Mouse (Mus musculus) left cerebral cortex, adult 6 months (tissue): Measurements from ENCODE around the gene Misp. TPM values are rescaled to one million over a fixed set of nuclear protein-coding genes. Genes with fewer than 3 reads are reported as not detected.

Source experiments
- long read RNA-seq, 2 experiments: library from polyadenylated mRNA; unstranded; transcript quantifications; one replicate each; pipeline ENCODE4 v2.0.0; 2019 to 2020
- polyA plus RNA-seq: library from polyadenylated mRNA; unstranded; fragments of <200 nt; fragmentation: Nextera tagmentation; gene quantifications from 2 replicates; pipeline ENCODE4 v1.2.3, GENCODE M21; 2021

The Misp gene
- polyA plus RNA-seq: 0.13 and 0.25 TPM in 2 replicates
- long read RNA-seq, experiment 1, partial matches to known transcripts: 1 of 1 reads
- long read RNA-seq, experiment 1, other reads (novel, unspliced or antisense): 0 of 1 reads
- long read RNA-seq, experiment 2: 0 reads

DNA sequence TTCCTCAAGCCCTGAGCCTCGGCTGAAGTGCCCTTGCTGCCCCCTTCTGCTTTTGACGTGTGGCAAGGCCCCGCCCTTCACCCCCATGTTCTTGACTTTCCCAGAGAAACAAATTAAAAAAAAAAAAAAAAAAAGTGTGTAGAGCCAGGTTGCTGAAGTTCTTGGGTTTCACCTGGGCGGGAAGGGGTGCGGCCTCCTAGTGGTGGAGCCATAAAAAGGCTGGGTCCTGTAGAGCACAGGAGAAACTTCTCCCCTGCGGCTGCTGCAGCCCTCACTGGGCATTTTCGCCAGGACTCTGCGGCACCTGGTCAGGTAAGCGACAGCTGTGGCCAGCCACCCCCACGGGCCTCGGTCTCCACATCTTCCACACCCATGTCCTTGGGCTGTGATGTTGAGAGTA lies at the start of gene Misp:
Misp (plus strand) TSS at position 208 of the 400 bp plus-strand sequence.

DNA sequence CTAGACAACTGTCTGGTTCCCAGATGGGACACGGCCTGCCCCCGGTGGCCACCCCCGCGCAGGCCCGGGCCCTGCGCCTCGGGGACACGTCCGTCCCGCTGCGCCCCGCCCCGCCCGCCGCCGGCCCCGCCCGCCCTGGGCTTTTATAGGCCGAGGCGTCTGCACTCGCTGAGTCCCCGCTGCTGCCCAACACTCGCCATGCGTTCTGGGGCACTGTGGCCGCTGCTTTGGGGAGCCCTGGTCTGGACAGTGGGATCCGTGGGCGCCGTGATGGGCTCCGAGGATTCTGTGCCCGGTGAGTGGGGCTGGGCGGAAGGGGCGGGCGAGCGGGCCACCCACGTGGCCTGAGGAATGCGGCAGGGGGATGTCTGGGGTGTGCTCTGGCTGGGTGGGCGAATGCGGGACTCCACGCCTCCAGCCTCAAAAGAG lies 43.7 kb upstream of the Misp start, which contains the start of gene Fstl3:
Fstl3 (plus strand) TSS at position 170 of the 429 bp plus-strand sequence.

DNA sequence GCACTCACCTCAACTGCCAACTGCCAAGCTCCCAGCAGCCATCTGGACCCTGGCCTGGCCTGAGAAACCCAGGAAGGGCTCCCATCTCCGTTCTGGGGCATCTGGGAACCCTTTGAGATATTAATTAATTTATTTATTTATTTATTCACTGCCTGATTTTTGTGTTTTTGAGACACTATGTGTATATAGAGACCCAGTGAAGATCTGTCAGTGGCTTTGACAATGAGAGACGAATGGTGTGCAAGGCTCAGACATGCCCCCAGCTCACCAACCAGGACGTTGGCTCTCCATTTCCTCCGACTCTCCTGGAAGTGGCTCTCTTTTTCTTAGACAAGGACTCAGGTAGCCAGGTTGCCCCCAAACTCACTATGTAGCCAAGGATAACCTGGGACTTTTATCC lies 29.9 kb upstream of the Misp start, which contains the start of gene Prss57:
Prss57 (minus strand) TSS at position 101 of the 400 bp plus-strand sequence.

DNA sequence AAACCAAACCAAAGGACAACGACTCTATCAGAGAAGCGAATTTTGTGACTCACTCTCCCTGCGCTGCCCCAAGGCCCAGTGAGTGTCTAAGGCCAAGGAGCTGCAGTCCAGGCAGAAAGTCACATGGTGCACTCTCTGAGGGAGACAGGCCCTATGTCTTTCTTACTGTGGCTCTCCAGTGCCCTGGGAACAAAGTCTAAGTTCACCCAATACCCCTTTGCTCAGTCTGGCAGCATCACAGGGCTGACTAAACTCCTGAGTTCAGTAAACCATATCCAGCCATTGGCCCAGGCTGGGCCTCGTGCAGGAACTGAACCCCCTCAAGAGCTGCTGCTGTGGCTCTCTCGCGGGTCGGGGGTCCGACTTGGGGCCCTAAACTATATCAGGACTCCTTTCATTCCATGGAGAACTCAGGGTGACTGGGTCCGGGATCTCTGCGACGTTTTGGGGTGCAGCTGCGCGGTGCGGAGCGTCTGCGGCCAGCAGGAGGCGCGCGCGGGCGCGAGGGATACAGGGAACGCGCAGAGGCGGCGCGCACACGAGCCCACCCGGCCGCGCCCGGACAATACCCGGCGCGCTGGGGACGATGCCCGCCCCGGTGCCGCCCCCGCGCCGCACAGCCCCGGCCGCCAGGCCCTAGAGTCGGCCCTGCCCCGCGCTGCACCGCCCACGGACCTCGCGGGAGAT lies 27.6 kb upstream of the Misp start, which contains the start of gene Palm:
Palm (plus strand) TSS at position 522 of the 687 bp plus-strand sequence.

DNA sequence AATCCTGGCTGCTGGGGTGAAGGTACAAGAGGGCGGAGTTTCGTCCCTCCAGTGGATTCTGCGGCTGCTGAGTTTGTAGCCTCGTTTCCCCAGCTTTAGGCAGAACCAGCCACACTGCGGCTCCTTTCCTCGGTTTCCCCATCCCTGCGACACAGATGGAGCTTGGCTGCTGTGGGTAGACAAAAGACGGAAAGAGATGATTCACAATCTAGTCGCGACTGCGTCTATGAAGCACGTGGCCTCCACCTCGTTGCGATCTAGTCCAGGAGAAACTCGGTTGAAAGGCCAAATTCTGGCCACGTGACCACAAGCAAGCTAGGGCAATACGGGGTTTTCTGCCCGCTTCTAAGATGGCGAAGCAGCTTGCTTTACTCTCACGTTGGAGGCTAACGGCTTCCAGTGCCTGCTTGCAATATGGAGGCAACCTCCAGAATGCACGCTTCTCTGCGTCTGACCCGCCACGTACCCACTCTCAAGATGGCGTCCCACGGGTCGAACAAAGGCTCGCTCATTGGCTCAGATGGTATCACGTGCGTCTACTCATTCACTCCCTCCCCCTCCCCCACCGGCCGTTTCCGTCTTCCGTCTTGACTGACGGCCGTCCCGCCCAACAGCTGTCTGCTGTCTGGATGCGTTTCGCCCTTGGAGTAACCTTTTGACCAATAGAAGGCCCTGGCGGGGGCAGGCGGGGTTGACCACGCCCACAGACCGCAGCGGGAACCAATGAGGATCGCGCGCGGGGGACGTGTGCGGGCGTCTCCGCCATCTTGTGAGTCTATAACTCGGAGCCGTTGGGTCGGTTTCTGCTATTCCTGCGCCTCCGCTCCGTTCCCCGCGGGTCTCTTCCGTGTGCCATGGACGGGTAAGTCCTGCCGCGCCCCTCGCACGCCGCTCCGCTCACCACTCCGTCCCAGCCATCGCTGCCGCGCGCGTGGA lies 33.3 kb downstream of the Misp start, which contains the start of gene Ptbp1:
Ptbp1 (plus strand) TSS at position 568 of the 936 bp plus-strand sequence.

DNA sequence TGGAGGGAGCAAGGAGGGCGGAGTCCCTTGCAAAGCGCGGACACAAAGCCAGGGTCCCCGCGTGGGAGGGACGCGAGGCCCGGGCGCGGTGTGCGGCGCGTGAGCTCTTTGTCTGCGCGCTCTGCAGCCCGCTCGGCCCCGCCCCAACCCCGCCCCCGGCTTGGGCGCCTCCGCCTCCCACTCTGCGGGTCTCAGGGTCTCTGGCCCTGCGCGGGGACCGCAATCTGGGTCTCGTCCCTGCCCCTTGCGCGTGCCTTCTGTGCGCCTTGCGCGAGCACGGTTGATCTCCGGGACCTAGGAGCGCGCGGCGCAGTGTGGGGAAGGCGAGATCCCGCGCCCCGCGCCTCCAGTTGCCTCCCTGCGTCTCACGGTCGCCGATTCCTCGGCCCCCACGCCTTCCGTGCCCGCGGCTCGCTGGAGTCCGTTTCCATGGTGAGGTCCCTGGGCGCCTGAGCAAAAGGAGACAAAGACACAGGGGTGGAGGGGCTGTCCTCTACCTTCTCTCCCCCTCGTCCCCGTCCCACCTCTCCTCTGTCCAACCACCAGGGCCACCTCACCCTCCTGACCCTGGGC lies 53.6 kb downstream of the Misp start, which contains the start of the genes Prtn3 and Plppr3:
Prtn3 (plus strand) TSS at position 187 of the 573 bp plus-strand sequence.
Plppr3 (minus strand) TSS at position 345 of the 573 bp plus-strand sequence.

Other genes with a start within 250 kb of the Misp start
- 1.4 and 2.3 TPM in 2 replicates for gene Theg, start 233.7 kb upstream of the Misp start, polyA plus RNA-seq
- 0.83 and 1.3 TPM in 2 replicates for gene C2cd4c, start 207.0 kb upstream of the Misp start, polyA plus RNA-seq
- 2.0 and 14.5 TPM in 2 replicates for gene Shc2, start 183.1 kb upstream of the Misp start, polyA plus RNA-seq
- 0.27 and 0.31 TPM in 2 replicates for gene Odf3l2, start 175.3 kb upstream of the Misp start, polyA plus RNA-seq
- not detected in 2 replicates for gene Madcam1, start 156.4 kb upstream of the Misp start, polyA plus RNA-seq
- gene Tpgs1, start 151.6 kb upstream of the Misp start, polyA plus RNA-seq: 153 and 198 TPM in 2 replicates
- gene Cdc34, start 138.8 kb upstream of the Misp start, polyA plus RNA-seq: 20.2 and 34.0 TPM in 2 replicates
- gene Gzmm, start 132.0 kb upstream of the Misp start, polyA plus RNA-seq: 0.33 and 0.59 TPM in 2 replicates
- 1,192 and 1,209 TPM in 2 replicates for gene Bsg, start 116.5 kb upstream of the Misp start, polyA plus RNA-seq
- gene Hcn2, start 104.4 kb upstream of the Misp start, polyA plus RNA-seq: 2.8 and 11.0 TPM in 2 replicates
- gene Polrmt, start 74.4 kb upstream of the Misp start, polyA plus RNA-seq: 16.1 and 23.3 TPM in 2 replicates
- gene Fgf22, start 65.9 kb upstream of the Misp start, polyA plus RNA-seq: 5.9 and 7.2 TPM in 2 replicates
- 8.2 and 82.8 TPM in 2 replicates for gene Rnf126, start 54.0 kb upstream of the Misp start, polyA plus RNA-seq
- gene Fstl3, start 43.7 kb upstream of the Misp start, polyA plus RNA-seq: 1.2 and 1.8 TPM in 2 replicates
- 1.1 and 2.3 TPM in 2 replicates for gene Prss57, start 30.0 kb upstream of the Misp start, polyA plus RNA-seq
- gene Palm, start 27.4 kb upstream of the Misp start, polyA plus RNA-seq: 53.6 and 165 TPM in 2 replicates
- gene Ptbp1, start 33.4 kb downstream of the Misp start, polyA plus RNA-seq: 15.2 and 16.7 TPM in 2 replicates
- 5.8 and 7.2 TPM in 2 replicates for gene Prtn3, start 53.5 kb downstream of the Misp start, polyA plus RNA-seq
- gene Plppr3, start 53.6 kb downstream of the Misp start, polyA plus RNA-seq: 33.9 and 47.5 TPM in 2 replicates
- gene Elane, start 65.3 kb downstream of the Misp start, polyA plus RNA-seq: not detected in 2 replicates
- gene Cfd, start 69.9 kb downstream of the Misp start, polyA plus RNA-seq: not detected in 2 replicates
- gene Med16, start 87.9 kb downstream of the Misp start, polyA plus RNA-seq: 30.8 and 51.7 TPM in 2 replicates
- gene Gm26602, start 89.9 kb downstream of the Misp start, polyA plus RNA-seq: not detected in 2 replicates
- 4.6 and 5.7 TPM in 2 replicates for gene Kiss1r, start 96.0 kb downstream of the Misp start, polyA plus RNA-seq
- 220 and 307 TPM in 2 replicates for gene R3hdm4, start 100.2 kb downstream of the Misp start, polyA plus RNA-seq
- 1.3 and 1.9 TPM in 2 replicates for gene Arid3a, start 106.1 kb downstream of the Misp start, polyA plus RNA-seq
- gene Wdr18, start 139.2 kb downstream of the Misp start, polyA plus RNA-seq: 71.4 and 97.3 TPM in 2 replicates
- gene Grin3b, start 149.7 kb downstream of the Misp start, polyA plus RNA-seq: 0.11 and 0.25 TPM in 2 replicates
- 15.5 and 16.3 TPM in 2 replicates for gene Tmem259, start 163.3 kb downstream of the Misp start, polyA plus RNA-seq
- gene Cnn2, start 167.6 kb downstream of the Misp start, polyA plus RNA-seq: 9.0 and 11.4 TPM in 2 replicates
- gene Abca7, start 175.5 kb downstream of the Misp start, polyA plus RNA-seq: 1.4 and 1.5 TPM in 2 replicates
- 1.1 and 1.3 TPM in 2 replicates for gene Arhgap45, start 195.7 kb downstream of the Misp start, polyA plus RNA-seq
- gene Polr2e, start 218.8 kb downstream of the Misp start, polyA plus RNA-seq: 196 and 262 TPM in 2 replicates
- gene Gpx4, start 226.2 kb downstream of the Misp start, polyA plus RNA-seq: 1,067 and 1,120 TPM in 2 replicates